Mouse (Mus musculus): ENCODE data around the gene Ghr. TPM values are rescaled to one million over a fixed set of nuclear protein-coding genes. Genes with fewer than 3 reads are reported as not detected.

Ghr gene
- 10 to 100 TPM; 12.2 to 16.1 TPM for total RNA-seq (2021)

GRCm38 (mm10) chr15:3582807-3583636 lies at the start of gene Ghr:
Ghr (minus strand) TSS chr15:3583492.
- intact Hi-C loops (cut with DNase I): loop anchor here (2.0 to 10.0 kb wide), 5 partner anchors 142 to 378 kb away; no protein-coding TSS in a partner anchor
- DNase-seq (ENCODE audit: low spot score in 2 of 2): peak; percentile 88 to 92

DNA sequence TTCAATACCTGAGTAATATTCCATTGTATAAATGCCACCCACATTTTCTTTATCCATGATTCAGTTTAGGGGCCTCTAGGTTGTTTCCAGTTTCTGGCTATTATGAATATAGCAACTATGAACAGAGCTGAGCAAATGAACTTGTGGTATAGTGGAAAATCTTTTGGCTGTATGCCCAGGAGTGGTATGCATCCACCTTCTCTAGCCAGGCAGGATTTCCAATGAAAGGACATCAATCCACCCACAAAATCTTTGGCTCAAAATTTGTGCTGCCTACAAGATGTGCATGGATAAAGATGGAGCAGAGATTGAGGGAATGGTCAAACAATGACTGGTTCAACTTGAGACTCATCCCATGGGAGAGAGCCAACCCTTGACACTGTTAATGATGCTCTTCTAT lies 39.5 kb upstream of the Ghr start:
- DNase-seq (ENCODE audit: low spot score in 2 of 2): no peak

GRCm38 (mm10) chr15:3620368-3620767 lies 37.1 kb upstream of the Ghr start:
- no peak for DNase-seq (ENCODE audit: low spot score in 2 of 2)
- intact Hi-C loops (cut with DNase I): no loop called here

More for the DNA sequence above, 39.5 kb upstream of the Ghr start:
- intact Hi-C loops (cut with DNase I): no loop called here

GRCm38 (mm10) chr15:3618311-3618710 lies 35.0 kb upstream of the Ghr start:
- intact Hi-C loops (cut with DNase I): no loop called here
- no peak for DNase-seq (ENCODE audit: low spot score in 2 of 2)

GRCm38 (mm10) chr15:3611961-3612360 lies 28.7 kb upstream of the Ghr start:
- intact Hi-C loops (cut with DNase I): no loop called here
- no peak for DNase-seq (ENCODE audit: low spot score in 2 of 2)

- DNase-seq (ENCODE audit: low spot score in 2 of 2): no peak
- intact Hi-C loops (cut with DNase I): no loop called here
Observed at GRCm38 (mm10) chr15:3607951-3608350, 24.7 kb upstream of the Ghr start.

DNA sequence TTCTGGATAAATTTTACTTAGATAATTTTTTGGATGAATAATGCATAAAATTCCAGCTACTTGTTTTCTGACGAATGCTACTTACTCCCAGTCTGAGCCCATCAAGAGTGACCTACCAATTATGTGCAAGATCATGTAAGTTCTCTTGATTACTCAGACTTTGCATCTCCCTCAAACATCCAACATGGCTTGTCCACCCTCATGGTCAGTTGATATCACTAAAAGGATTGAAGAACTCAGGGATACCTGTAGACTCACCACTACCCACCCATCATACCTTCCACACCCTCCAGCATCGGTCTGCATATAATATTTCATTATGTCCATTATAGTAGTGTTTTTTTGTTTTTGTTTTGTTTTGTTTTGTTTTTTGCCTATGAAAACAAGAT lies 18.8 kb upstream of the Ghr start:
- intact Hi-C loops (cut with DNase I): no loop called here
- no peak for DNase-seq (ENCODE audit: low spot score in 2 of 2)

- DNase-seq (ENCODE audit: low spot score in 2 of 2): no peak
- intact Hi-C loops (cut with DNase I): no loop called here
Observed at GRCm38 (mm10) chr15:3601422-3602097, 18.3 kb upstream of the Ghr start.

GRCm38 (mm10) chr15:3587879-3588278 lies 4.6 kb upstream of the Ghr start:
- intact Hi-C loops (cut with DNase I): loop anchor here (10.0 kb wide), 1 partner anchor 383 kb away; no protein-coding TSS in a partner anchor
- no peak for DNase-seq (ENCODE audit: low spot score in 2 of 2)

DNA sequence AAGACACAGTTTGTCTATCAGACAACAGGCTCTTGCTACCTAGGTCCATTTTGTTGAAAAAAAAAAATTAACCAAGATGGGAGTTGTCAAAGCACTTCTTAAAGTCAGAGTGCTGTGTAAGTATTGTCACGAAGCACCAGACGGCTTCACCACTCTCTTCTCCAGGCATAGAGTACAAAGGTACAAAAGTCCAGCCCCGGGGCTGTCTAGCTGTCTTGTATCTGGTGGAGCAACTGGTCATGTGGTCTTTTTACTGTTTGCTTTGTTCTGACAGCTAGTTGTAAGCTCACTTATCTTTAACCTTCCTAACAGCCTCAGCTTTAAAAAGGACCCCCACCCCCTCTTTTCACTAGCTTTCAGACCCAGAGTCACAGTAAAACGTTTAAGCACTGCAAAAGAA lies 1.1 kb upstream of the Ghr start:
- DNase-seq (ENCODE audit: low spot score in 2 of 2): no peak
- intact Hi-C loops (cut with DNase I): loop anchor here (5.0 to 10.0 kb wide), 3 partner anchors 173 to 380 kb away; no protein-coding TSS in a partner anchor

- DNase-seq (ENCODE audit: low spot score in 2 of 2): peak; percentile 50 to 68
- intact Hi-C loops (cut with DNase I): loop anchor here (2.0 to 10.0 kb wide), 5 partner anchors 141 to 377 kb away; no protein-coding TSS in a partner anchor
Observed at GRCm38 (mm10) chr15:3581861-3582806, 1.2 kb downstream of the Ghr start.

- intact Hi-C loops (cut with DNase I): loop anchor here (5.0 to 10.0 kb wide), 3 partner anchors 176 to 377 kb away; no protein-coding TSS in a partner anchor
- DNase-seq (ENCODE audit: low spot score in 2 of 2): no peak
Observed at GRCm38 (mm10) chr15:3581337-3581736, 2.0 kb downstream of the Ghr start.

DNA sequence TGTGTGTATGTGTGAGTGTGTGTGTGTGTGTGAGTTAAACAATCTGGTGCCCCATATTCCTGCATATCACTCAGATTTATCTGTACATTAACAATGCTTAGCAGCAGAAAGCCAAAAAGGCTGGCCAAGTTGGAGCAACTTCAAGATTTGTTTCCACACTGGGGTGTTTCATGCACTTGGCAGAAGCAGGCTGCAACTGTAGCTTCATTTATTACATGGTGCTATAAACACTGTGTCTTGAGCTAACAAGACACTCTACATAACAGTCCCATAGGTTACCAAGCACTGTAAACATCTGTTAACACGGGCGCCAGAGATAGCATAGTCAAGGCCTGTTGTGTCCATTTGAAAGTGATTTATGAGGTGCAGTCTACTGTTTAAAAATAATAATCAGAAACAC lies 3.1 kb downstream of the Ghr start:
- intact Hi-C loops (cut with DNase I): loop anchor here (5.0 to 10.0 kb wide), 3 partner anchors 177 to 375 kb away; no protein-coding TSS in a partner anchor
- peak in 1 of 2 experiments; percentile 8 for DNase-seq (ENCODE audit: low spot score in 2 of 2)

DNA sequence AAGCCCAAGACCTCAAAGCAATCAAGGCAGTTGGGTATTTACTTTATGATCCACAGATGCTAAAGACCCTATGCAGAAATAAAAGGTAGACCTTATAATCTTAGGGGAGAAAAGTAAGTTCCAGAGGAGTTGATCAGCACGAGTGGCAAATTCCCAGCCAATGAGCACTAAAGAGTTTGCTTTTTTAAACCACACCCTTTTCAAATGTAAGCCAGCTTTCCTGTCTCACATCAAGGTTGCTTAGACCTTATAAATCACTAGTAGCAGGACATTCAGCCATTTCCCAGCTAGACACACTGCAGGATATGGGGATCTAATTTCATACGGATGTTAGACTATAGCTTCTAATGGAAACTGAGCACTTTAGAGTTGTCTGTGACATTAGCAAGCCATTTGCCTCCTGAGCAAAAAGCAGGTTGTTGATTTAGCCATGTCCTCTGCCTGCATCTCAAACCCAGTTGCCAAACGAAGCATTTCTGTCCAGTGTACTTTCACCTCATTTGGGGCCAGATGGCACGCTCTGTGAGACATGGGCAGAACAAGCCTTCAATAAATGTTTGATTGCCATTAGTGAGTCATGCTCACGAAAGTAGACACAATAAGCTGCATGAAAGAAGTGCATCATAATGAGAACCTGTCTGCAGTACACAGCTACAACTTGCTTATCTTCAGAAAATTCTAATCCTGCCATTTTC lies 4.9 kb downstream of the Ghr start:
- intact Hi-C loops (cut with DNase I): no loop called here
- DNase-seq (ENCODE audit: low spot score in 2 of 2): no peak

DNA sequence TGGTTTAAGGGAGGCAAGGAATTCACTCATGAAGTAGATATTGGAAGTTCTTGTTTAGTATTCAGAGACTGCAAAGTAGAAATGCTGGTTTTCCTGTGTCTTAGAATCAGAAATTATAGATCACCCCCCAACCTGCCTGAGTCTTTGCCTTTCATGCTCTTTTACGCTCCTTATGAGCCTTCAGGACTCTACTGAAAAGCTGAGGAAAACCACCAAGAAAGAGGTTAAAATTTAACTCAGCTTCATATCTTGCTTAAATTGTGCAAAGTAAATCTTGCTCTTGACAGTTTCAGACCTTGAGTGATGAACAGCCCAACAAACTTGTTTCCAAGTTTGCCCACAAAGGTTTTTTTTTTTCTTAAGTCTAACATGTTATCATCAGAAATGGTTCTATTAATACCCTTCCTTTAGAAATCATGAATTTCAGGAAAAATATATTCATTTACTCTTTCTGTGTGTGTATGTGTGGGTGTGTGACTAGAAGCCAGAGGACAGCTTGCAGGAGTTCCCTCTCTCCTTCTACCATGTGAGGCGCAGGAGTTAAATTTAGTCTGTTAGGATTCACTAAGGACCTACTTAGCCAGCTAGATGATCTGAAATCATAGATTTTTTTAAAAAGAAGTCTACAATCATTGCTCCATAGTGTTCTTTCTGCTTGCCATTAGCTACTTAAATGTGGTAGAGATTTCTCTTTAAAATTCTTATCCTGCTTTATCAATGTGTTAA lies 14.0 kb downstream of the Ghr start:
- DNase-seq (ENCODE audit: low spot score in 2 of 2): peak in 1 of 2 experiments; percentile 19
- intact Hi-C loops (cut with DNase I): no loop called here

GRCm38 (mm10) chr15:3564570-3564969 lies 18.7 kb downstream of the Ghr start:
- intact Hi-C loops (cut with DNase I): no loop called here

GRCm38 (mm10) chr15:3563929-3564516 lies 19.3 kb downstream of the Ghr start:
- DNase-seq (ENCODE audit: low spot score in 2 of 2): no peak
- intact Hi-C loops (cut with DNase I): no loop called here

More at GRCm38 (mm10) chr15:3564570-3564969, 18.7 kb downstream of the Ghr start:
- no peak for DNase-seq (ENCODE audit: low spot score in 2 of 2)

DNA sequence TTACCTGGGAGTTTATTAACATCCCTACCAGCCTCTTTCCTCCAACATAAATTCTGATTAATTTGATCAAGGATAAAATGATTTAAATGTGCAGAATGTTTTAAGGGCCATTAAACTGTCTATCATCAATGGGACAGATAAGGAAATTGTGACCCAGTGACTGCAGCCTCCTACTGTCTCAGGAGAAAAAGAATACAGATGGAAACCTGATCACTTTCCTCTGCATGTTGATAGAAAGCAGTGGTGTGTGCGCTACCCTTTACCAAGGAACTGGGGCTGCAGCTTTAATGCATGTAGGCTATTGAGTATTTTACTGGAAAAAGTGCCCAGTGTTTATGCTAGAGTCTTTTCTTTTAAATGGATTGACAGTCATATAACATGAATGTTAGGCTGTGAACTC lies 19.8 kb downstream of the Ghr start:
- intact Hi-C loops (cut with DNase I): no loop called here
- no peak for DNase-seq (ENCODE audit: low spot score in 2 of 2)
